Mouse (Mus musculus): ENCODE results near the gene Idi2.
"Not testable (repeated sequence)": the region's sequence is repeated elsewhere in the genome, so short reads cannot be mapped to it uniquely, and the experiment has no call there.

- TF ChIP-seq CTCF (IDR thresholded peaks at IDR 0.05; ENCODE audit: low read depth, low read length); POLR2A (IDR thresholded peaks at IDR 0.05; ENCODE audit: extremely low read depth, insufficient read depth, low read length): not testable (repeated sequence)
Observed at GRCm38 (mm10) chr13:8959554-8959953, 6.9 kb downstream of the Idi2 start.

Data from liver, adult 2 months (tissue).